Mouse (Mus musculus) heart, embryonic 12.5 days (tissue): ENCODE measurements around the gene Eif2a. TPM values are rescaled to one million over a fixed set of nuclear protein-coding genes. Genes with fewer than 3 reads are reported as not detected.

Source experiments
- ATAC-seq: fragments of 200-750 bp; cut with Nextera tagmentation; 2 replicates; pipeline ENCODE4 v1.8.0; 2017; ENCODE audit warnings: moderate TSS enrichment, moderate library complexity; ENCODE audit not compliant: insufficient number of reproducible peaks, low FRiP score
- H3K27ac ChIP-seq: fragments of 300-500 bp; sonication (generic); 2 replicates; pipeline ENCODE4 v1.5.1; 2016; ENCODE audit warnings: mild to moderate bottlenecking, moderate library complexity; ENCODE audit not compliant: poor library complexity, severe bottlenecking
- H3K27me3 ChIP-seq: fragments of 300-500 bp; sonication (generic); replicated peaks from 2 replicates; pipeline ENCODE4 v1.6.1; 2016; ENCODE audit warnings: mild to moderate bottlenecking, moderate library complexity
- H3K36me3 ChIP-seq: fragments of 300-500 bp; sonication (generic); 2 replicates; pipeline ENCODE4 v1.6.1; 2016; ENCODE audit warnings: mild to moderate bottlenecking, moderate library complexity
- H3K4me1 ChIP-seq: fragments of 300-500 bp; sonication (generic); replicated peaks from 2 replicates; pipeline ENCODE4 v1.6.1; 2016; ENCODE audit warnings: mild to moderate bottlenecking
- H3K4me2 ChIP-seq: fragments of 300-500 bp; sonication (generic); 2 replicates; pipeline ENCODE4 v1.6.1; 2016; ENCODE audit warnings: mild to moderate bottlenecking, moderate library complexity
- H3K4me3 ChIP-seq: fragments of 300-500 bp; sonication (generic); 2 replicates; pipeline ENCODE4 v1.5.1; 2016; ENCODE audit warnings: mild to moderate bottlenecking
- H3K9ac ChIP-seq: fragments of 300-500 bp; sonication (generic); 2 replicates; pipeline ENCODE4 v1.6.1; 2016; ENCODE audit warnings: mild to moderate bottlenecking, moderate library complexity
- H3K9me3 ChIP-seq: fragments of 300-500 bp; sonication (generic); replicated peaks from 2 replicates; pipeline ENCODE4 v1.6.1; 2016; ENCODE audit warnings: mild to moderate bottlenecking, moderate library complexity
- WGBS: fragments of 180-500 bp; shearing (Covaris S2); methylation state at CpG from one replicate; pipeline ENCODE4 v1.1.7; 2016; 5-methylcytosine and 5-hydroxymethylcytosine counted together
- polyA plus RNA-seq: library from polyadenylated mRNA; unstranded; fragments of >200 nt; fragmentation: Nextera tagmentation; extraction: Ambion mirVana; gene quantifications from 2 replicates; pipeline ENCODE4 v1.2.1, GENCODE M21; 2016

The Eif2a gene
- polyA plus RNA-seq, 1 experiment from 2014 or later, result 36.5 TPM

DNA sequence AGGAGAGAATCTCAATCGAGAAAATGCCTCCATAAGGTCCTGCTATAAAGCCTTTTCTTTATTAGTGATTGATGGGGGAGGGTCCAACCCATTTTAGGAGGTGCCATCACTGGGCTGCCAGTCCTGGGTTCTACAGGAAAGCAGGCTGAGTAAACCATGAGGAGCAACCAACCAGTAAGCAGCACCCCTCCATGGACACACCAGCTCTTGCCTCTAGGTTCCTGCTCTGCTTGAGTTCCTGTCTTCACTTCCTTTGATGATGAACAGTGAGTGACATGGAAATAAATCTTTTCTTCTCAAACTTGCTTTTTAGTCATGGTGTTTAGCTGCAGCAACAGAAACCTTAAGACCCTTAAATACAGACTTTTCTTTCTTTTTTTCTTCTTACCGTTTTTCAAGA lies 4.3 kb upstream of the Eif2a start:
- no peak overlapping the region for H3K4me2 ChIP-seq
- 77% methylated on average over 2 of the region's 2 CpGs for WGBS

DNA sequence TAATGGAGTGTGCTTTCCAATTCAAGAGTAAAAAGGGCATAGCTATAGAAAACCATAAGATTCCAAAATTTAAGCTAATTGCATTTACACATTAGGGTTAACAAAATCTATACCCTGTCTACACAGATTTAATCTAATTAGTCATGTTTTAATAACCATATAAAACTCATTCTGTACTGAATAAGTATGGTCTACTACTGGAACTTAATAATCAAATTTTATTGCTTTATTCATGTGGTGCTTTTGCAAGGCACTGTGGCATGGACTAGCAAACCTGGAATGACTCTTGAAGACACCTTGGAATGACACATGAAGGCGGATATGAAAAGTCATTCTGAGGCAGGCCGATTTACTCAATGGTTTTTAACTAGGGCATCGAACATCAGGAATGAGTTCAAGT lies 2.2 kb upstream of the Eif2a start:
- Histone ChIP-seq H3K4me2 (no peak overlapping the region), H3K9ac (no peak overlapping the region), H3K9me3 (no peaks in the 10 kb centered on the region), H3K4me1 (peaks cover 13% of the 10 kb centered on the region), H3K27me3 (no peaks in the 10 kb centered on the region), H3K36me3 (peaks cover 22% of the 10 kb centered on the region), H3K4me3 (no peak overlapping the region), H3K27ac (no peak overlapping the region)
- ATAC-seq, result no peak
- WGBS, result 95% methylated on average over 3 of the region's 3 CpGs

More for the DNA sequence above, 4.3 kb upstream of the Eif2a start:
- H3K9ac ChIP-seq, result no peak overlapping the region
- H3K4me1 ChIP-seq, result peaks cover 13% of the 10 kb centered on the region
- no peak for ATAC-seq
- H3K4me3 ChIP-seq, result no peak overlapping the region
- H3K36me3 ChIP-seq, result peaks cover 22% of the 10 kb centered on the region
- H3K27me3 ChIP-seq, result no peaks in the 10 kb centered on the region
- no peak overlapping the region for H3K27ac ChIP-seq
- H3K9me3 ChIP-seq, result no peaks in the 10 kb centered on the region

DNA sequence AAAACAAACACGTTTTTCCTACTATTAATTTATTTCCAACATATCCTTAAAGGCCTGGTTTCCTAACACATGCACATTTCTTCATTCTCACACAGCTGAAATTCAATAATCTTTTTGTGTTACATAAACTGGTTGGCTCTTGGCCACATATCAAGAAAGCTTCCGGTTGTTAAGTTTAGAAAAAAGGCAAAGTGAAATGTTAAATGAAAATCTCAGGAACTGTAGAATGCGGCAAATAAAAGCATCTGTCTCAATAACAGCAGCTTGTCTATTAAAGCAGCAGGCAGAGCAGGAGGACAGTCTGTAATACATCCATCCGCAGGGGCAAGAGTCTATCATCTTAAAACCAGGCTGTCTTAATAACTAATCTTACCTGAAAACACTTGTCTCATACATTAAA lies 1.4 kb upstream of the Eif2a start:
- H3K27ac ChIP-seq, result no peak overlapping the region
- 56% methylated on average over 4 of the region's 4 CpGs for WGBS
- no peaks in the 10 kb centered on the region for H3K9me3 ChIP-seq
- H3K27me3 ChIP-seq, result no peaks in the 10 kb centered on the region
- H3K4me2 ChIP-seq, result peak overlapping the region; percentile 70
- peaks cover 8% of the 10 kb centered on the region for H3K4me1 ChIP-seq
- H3K36me3 ChIP-seq, result peaks cover 22% of the 10 kb centered on the region
- H3K9ac ChIP-seq, result peak overlapping the region; percentile 65; the same call in 1 of the 2 replicates
- ATAC-seq, result no peak
- peak overlapping the region; percentile 98 for H3K4me3 ChIP-seq

DNA sequence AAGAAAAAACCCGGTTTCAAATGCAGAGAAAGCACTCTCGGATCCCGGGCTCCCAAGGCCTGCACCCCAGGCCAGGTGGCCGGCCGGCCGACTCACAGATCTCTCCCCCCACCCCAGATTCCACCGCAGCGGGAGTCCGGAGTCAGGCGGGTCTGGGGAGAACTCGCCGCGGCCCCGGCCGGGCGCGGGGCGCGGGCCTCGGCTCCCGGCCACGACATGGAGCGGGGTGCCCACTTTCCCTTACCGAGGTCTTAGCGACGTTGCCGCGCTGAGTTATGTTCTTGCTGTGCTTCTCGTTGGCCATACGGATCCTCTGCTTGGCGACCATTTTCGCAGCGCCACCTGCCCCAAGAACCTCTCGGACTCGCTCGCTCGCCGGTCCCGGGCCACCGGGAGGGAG lies 455 bp upstream of the Eif2a start:
- WGBS, result under 1% methylated on average over 40 of the region's 40 CpGs
- H3K36me3 ChIP-seq, result peaks cover 22% of the 10 kb centered on the region
- H3K4me1 ChIP-seq, result peaks cover 5% of the 10 kb centered on the region
- ATAC-seq, result peak; percentile 67
- no peaks in the 10 kb centered on the region for H3K27me3 ChIP-seq
- peak overlapping the region; percentile 72 for H3K4me2 ChIP-seq
- H3K9ac ChIP-seq, result peak overlapping the region; percentile 98
- H3K9me3 ChIP-seq, result no peaks in the 10 kb centered on the region
- H3K4me3 ChIP-seq, result peak overlapping the region; percentile 98
- H3K27ac ChIP-seq, result peak overlapping the region; percentile 94

DNA sequence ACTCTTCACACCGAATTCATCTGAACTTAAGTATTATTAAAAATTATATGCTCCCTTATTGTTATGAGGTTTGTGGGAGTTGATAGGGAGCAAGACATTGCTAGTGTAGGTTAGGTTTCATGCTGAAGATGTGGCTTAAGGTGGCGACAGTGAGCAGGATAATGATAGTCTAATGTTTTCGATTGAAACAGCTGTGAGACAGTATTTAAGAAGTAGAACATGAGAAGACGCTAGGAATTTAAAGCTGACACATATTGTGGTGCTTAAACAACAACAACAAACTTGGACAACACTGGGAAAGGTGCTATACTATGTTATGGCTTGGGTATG lies 752 bp downstream of the Eif2a start:
- H3K4me3 ChIP-seq, result peak overlapping the region; percentile 98

DNA sequence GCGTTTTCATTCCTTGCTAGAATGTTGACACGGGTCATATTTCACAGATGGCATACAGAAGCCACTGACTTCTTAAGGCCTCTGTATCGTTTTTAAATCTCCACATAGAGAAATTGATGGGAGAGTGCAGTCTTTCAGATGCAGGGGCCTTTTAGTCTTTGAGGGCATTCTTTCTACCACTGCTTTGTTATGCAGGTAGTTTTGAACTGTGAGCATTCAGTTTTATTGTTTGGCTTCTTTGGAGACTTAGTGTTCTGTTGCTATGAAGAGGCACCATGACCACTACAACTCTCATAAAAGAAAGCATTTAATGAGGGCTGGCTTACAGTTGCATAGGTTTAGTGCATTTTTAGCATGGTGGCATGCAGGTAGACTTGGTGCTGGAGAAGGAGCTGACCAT lies 11.0 kb downstream of the Eif2a start:
- H3K9ac ChIP-seq, result no peak overlapping the region
- no peak for ATAC-seq
- H3K4me1 ChIP-seq, result no peaks in the 10 kb centered on the region
- no peak overlapping the region for H3K27ac ChIP-seq
- 90% methylated on average over 3 of the region's 3 CpGs for WGBS
- H3K27me3 ChIP-seq, result no peaks in the 10 kb centered on the region
- no peaks in the 10 kb centered on the region for H3K9me3 ChIP-seq
- peaks cover 59% of the 10 kb centered on the region for H3K36me3 ChIP-seq
- H3K4me3 ChIP-seq, result no peak overlapping the region
- H3K4me2 ChIP-seq, result no peak overlapping the region

More for the DNA sequence above, 752 bp downstream of the Eif2a start:
- H3K9ac ChIP-seq, result peak overlapping the region; percentile 98
- peak overlapping the region; percentile 72 for H3K4me2 ChIP-seq
- peaks cover 23% of the 10 kb centered on the region for H3K36me3 ChIP-seq
- WGBS, result 9% methylated on average over 4 of the region's 4 CpGs
- H3K27ac ChIP-seq, result 0 out of 2 replicates have a peak overlapping the region, but pooled peaks have one; percentile 59
- H3K27me3 ChIP-seq, result no peaks in the 10 kb centered on the region
- ATAC-seq, result no peak
- no peaks in the 10 kb centered on the region for H3K9me3 ChIP-seq
- peaks cover 5% of the 10 kb centered on the region for H3K4me1 ChIP-seq

DNA sequence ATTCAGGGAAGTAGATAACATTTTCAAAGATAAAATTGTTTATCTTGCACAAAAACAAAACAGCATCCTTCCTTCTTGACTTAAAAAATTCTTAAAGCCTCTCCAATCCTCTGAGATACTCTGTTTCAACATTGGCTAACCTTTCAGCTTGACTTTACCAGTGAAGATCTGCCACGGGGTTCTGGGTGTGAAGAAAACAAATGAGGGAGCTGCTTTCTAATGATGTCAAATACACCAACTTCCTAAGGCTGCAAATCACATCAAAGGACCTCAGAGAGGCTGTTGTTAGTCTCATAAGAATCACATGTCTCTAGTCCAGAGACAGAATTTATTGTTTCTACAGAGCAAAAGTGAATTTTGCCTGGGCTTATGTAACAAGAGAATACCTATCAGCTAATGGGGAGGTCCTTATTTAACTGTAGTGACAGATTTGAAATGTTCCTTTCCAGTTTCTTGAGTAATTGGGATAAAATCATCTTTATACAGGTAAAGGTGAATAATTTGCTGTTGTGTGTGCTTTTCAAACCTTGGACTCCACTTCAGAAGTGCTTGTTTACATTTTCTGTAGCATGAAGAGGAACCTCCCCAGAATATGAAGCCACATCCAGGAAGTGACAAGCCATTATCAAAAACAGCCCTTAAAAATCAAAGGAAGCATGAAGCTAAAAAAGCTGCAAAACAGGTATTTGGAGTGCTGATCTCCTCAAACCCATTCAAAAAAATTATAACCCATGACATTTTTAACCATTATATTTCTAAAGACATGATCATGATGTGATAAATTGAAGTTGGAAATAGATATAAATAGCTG lies 26.6 kb downstream of the Eif2a start:
- peaks cover 78% of the 10 kb centered on the region for H3K36me3 ChIP-seq
- H3K27me3 ChIP-seq, result no peaks in the 10 kb centered on the region
- no peak overlapping the region for H3K4me2 ChIP-seq
- H3K9ac ChIP-seq, result no peak overlapping the region
- 74% methylated on average over 1 of the region's 1 CpGs for WGBS
- ATAC-seq, result no peak
- H3K27ac ChIP-seq, result no peak overlapping the region
- H3K4me1 ChIP-seq, result no peaks in the 10 kb centered on the region
- H3K9me3 ChIP-seq, result no peaks in the 10 kb centered on the region
- H3K4me3 ChIP-seq, result no peak overlapping the region

DNA sequence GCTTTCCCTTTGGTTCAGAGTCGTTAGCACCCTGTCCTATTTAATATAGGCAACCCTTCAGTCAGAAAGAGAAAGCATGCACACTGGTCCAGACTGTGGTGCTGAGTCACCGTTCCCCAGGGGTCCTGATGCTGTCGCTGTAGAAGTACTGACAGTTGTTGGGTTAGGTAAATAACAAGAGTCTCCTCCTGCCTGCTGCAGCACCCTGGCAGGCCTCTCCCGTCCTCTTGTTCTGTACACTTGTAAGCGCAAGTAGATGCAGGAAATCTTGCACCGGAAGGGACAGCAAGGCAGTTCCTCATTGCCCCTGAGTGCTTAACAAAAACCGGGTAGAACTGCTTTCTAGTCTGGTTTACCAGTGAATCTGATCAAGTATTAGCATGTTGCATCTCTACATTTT lies 31.0 kb downstream of the Eif2a start:
- Histone ChIP-seq H3K9ac (no peak overlapping the region), H3K4me2 (no peak overlapping the region), H3K27ac (no peak overlapping the region), H3K36me3 (peaks cover 57% of the 10 kb centered on the region), H3K27me3 (no peaks in the 10 kb centered on the region), H3K9me3 (no peaks in the 10 kb centered on the region), H3K4me1 (no peaks in the 10 kb centered on the region), H3K4me3 (no peak overlapping the region)
- WGBS, result 81% methylated on average over 7 of the region's 7 CpGs
- ATAC-seq, result no peak

DNA sequence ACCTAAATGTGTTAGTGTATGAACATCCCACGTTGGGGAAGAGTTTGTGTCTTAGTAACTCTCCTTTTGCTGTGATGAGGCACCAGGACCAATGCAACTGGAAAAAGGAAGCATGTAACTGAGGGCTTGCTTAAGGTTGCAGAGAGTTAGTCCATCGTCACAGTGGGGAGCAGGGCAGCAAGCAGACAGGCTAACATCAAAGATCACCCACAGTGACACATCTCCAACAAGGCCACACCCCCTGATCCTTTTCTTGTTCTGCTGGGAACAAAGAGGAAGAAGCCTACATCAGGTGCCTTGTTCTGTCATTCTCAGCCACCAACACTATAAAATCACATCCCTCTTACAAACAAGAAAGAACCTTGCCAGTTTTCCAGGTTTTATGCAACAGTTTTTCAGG lies 34.3 kb downstream of the Eif2a start:
- no peaks in the 10 kb centered on the region for H3K4me1 ChIP-seq
- no peak overlapping the region for H3K9ac ChIP-seq
- H3K4me3 ChIP-seq, result no peak overlapping the region
- H3K27me3 ChIP-seq, result no peaks in the 10 kb centered on the region
- 40% methylated on average over 2 of the region's 2 CpGs for WGBS
- no peak for ATAC-seq
- 0 out of 2 replicates have a peak, but pooled peaks cover 3% of the 10 kb centered on the region for H3K9me3 ChIP-seq
- peaks cover 28% of the 10 kb centered on the region for H3K36me3 ChIP-seq
- no peak overlapping the region for H3K4me2 ChIP-seq
- no peak overlapping the region for H3K27ac ChIP-seq

DNA sequence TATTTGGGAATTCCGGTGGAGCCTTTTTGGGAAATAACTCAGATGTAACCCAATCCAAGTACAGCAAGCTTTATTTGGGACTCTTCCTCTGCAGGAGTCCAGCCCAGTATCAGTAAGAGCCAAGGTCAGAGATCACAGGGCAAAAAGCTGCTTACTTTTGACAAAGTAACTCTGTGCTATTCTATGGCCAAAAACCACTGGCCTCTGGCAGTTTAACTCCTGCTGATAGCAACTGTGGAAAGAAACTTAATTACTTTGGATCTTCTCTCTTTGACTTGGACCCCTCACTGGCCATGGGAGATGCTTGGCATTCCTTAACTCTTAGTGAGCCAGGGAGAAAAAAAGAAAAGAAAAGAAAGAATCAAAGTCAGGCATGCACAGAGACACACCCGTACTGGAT lies 35.8 kb downstream of the Eif2a start:
- no peak for ATAC-seq
- Histone ChIP-seq H3K4me3 (no peak overlapping the region), H3K27me3 (no peaks in the 10 kb centered on the region), H3K9ac (no peak overlapping the region), H3K9me3 (0 out of 2 replicates have a peak, but pooled peaks cover 3% of the 10 kb centered on the region), H3K27ac (no peak overlapping the region), H3K4me1 (no peaks in the 10 kb centered on the region), H3K4me2 (no peak overlapping the region), H3K36me3 (peaks cover 12% of the 10 kb centered on the region)
- 49% methylated on average over 2 of the region's 2 CpGs for WGBS

DNA sequence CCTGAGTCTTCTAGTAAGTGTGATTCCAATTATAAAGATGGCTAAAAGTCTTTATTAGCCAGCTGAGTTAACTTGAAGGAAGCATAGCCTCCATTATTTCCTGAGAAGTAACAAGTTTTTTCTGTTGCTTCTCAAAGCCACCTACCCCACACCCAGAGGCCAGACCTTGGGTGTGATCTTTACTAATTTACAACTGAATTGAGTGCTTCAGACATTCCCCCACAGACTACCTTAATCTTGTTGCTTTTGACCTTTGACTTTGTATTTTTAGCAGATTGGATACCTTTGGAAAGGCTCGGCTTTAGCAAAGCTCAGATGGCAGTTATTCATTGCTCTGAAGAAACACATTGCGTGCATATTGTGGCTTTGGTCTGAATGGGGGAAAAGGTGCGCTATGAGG lies 45.2 kb downstream of the Eif2a start:
- Histone ChIP-seq H3K4me3 (no peak overlapping the region), H3K4me2 (no peak overlapping the region), H3K9ac (no peak overlapping the region), H3K27ac (no peak overlapping the region), H3K4me1 (no peaks in the 10 kb centered on the region), H3K9me3 (no peaks in the 10 kb centered on the region), H3K27me3 (no peaks in the 10 kb centered on the region), H3K36me3 (no peaks in the 10 kb centered on the region)
- no peak for ATAC-seq
- 85% methylated on average over 3 of the region's 3 CpGs for WGBS
